Mouse (Mus musculus): ENCODE measurements at regions not wholly inside any gene's neighbourhood (a gene's known extent, or its start where the extent isn't known, plus 50 kb on each side); places are given as distances from the start of the nearest gene placed in this dataset.
A peak's percentile ranks its signal among the peaks of the same experiment; 100 is the strongest.

GRCm38 (mm10) chr3:18295921-18296320 is 347.7 kb downstream of the Cypt12 start:
- WGBS = 94% methylated on average over 4 of the region's 4 CpGs
- ATAC-seq = no peak
- no peaks in the 10 kb centered on the region for H3K4me1 ChIP-seq (replicated peaks)
- no peak overlapping the region for H3K4me3 ChIP-seq (replicated peaks)
- H3K4me2 ChIP-seq (replicated peaks) = no peak overlapping the region
- H3K9ac ChIP-seq = no peak overlapping the region
- no peaks in the 10 kb centered on the region for H3K36me3 ChIP-seq
- H3K27me3 ChIP-seq (replicated peaks) = no peaks in the 10 kb centered on the region
- no peak overlapping the region for H3K27ac ChIP-seq
- no peaks in the 10 kb centered on the region for H3K9me3 ChIP-seq

- no peak for ATAC-seq
- Histone ChIP-seq H3K27ac (no peak overlapping the region), H3K36me3 (no peaks in the 10 kb centered on the region), H3K4me2 (replicated peaks) (no peak overlapping the region), H3K27me3 (replicated peaks) (no peaks in the 10 kb centered on the region), H3K4me3 (replicated peaks) (no peak overlapping the region), H3K9ac (no peak overlapping the region), H3K4me1 (replicated peaks) (no peaks in the 10 kb centered on the region), H3K9me3 (no peaks in the 10 kb centered on the region)
- 78% methylated on average over 3 of the region's 3 CpGs for WGBS
Observed at GRCm38 (mm10) chr3:18298699-18299098, 350.5 kb downstream of the Cypt12 start.

GRCm38 (mm10) chr3:18299502-18299901 is 351.3 kb downstream of the Cypt12 start:
- Histone ChIP-seq H3K4me3 (replicated peaks) (no peak overlapping the region), H3K9me3 (no peaks in the 10 kb centered on the region), H3K27me3 (replicated peaks) (no peaks in the 10 kb centered on the region), H3K9ac (no peak overlapping the region), H3K36me3 (no peaks in the 10 kb centered on the region), H3K27ac (no peak overlapping the region), H3K4me2 (replicated peaks) (no peak overlapping the region), H3K4me1 (replicated peaks) (no peaks in the 10 kb centered on the region)
- 50% methylated on average over 2 of the region's 2 CpGs for WGBS
- no peak for ATAC-seq

- H3K4me2 ChIP-seq (replicated peaks) = no peak overlapping the region
- WGBS = 78% methylated on average over 2 of the region's 2 CpGs
- H3K4me1 ChIP-seq (replicated peaks) = no peaks in the 10 kb centered on the region
- H3K27me3 ChIP-seq (replicated peaks) = no peaks in the 10 kb centered on the region
- no peaks in the 10 kb centered on the region for H3K36me3 ChIP-seq
- no peak overlapping the region for H3K27ac ChIP-seq
- no peaks in the 10 kb centered on the region for H3K9me3 ChIP-seq
- no peak for ATAC-seq
- no peak overlapping the region for H3K9ac ChIP-seq
- no peak overlapping the region for H3K4me3 ChIP-seq (replicated peaks)
Observed at GRCm38 (mm10) chr3:18319433-18319832, 371.2 kb downstream of the Cypt12 start.

- no peak overlapping the region for H3K4me2 ChIP-seq (replicated peaks)
- H3K27me3 ChIP-seq (replicated peaks) = no peaks in the 10 kb centered on the region
- H3K36me3 ChIP-seq = no peaks in the 10 kb centered on the region
- no peak overlapping the region for H3K9ac ChIP-seq
- H3K4me3 ChIP-seq (replicated peaks) = no peak overlapping the region
- H3K9me3 ChIP-seq = no peaks in the 10 kb centered on the region
- no peak for ATAC-seq
- H3K27ac ChIP-seq = no peak overlapping the region
- no peaks in the 10 kb centered on the region for H3K4me1 ChIP-seq (replicated peaks)
Observed at GRCm38 (mm10) chr3:18333182-18333581, 385.0 kb downstream of the Cypt12 start.

GRCm38 (mm10) chr3:18339189-18339588 is 391.0 kb downstream of the Cypt12 start:
- Histone ChIP-seq H3K4me3 (replicated peaks) (no peak overlapping the region), H3K27ac (no peak overlapping the region), H3K4me2 (replicated peaks) (no peak overlapping the region), H3K36me3 (no peaks in the 10 kb centered on the region), H3K4me1 (replicated peaks) (no peaks in the 10 kb centered on the region), H3K27me3 (replicated peaks) (no peaks in the 10 kb centered on the region), H3K9ac (no peak overlapping the region), H3K9me3 (no peaks in the 10 kb centered on the region)
- WGBS = 54% methylated on average over 1 of the region's 1 CpGs
- no peak for ATAC-seq

- Histone ChIP-seq H3K4me3 (replicated peaks) (no peak overlapping the region), H3K36me3 (no peaks in the 10 kb centered on the region), H3K9me3 (no peaks in the 10 kb centered on the region), H3K9ac (no peak overlapping the region), H3K27me3 (replicated peaks) (no peaks in the 10 kb centered on the region), H3K4me1 (replicated peaks) (no peaks in the 10 kb centered on the region), H3K27ac (no peak overlapping the region), H3K4me2 (replicated peaks) (no peak overlapping the region)
- no peak for ATAC-seq
- 59% methylated on average over 8 of the region's 8 CpGs for WGBS
Observed at GRCm38 (mm10) chr3:18341757-18342156, 393.5 kb downstream of the Cypt12 start.

GRCm38 (mm10) chr3:18378014-18379005 is 430.1 kb downstream of the Cypt12 start:
- Histone ChIP-seq H3K36me3 (no peaks in the 10 kb centered on the region), H3K9ac (no peak overlapping the region), H3K9me3 (no peaks in the 10 kb centered on the region), H3K4me1 (replicated peaks) (no peaks in the 10 kb centered on the region), H3K4me2 (replicated peaks) (no peak overlapping the region), H3K27ac (no peak overlapping the region), H3K4me3 (replicated peaks) (no peak overlapping the region), H3K27me3 (replicated peaks) (no peaks in the 10 kb centered on the region)
- no peak for ATAC-seq
- 75% methylated on average over 8 of the region's 8 CpGs for WGBS

- no peaks in the 10 kb centered on the region for H3K27me3 ChIP-seq (replicated peaks)
- H3K4me2 ChIP-seq (replicated peaks) = no peak overlapping the region
- H3K9me3 ChIP-seq = no peaks in the 10 kb centered on the region
- no peaks in the 10 kb centered on the region for H3K36me3 ChIP-seq
- no peak overlapping the region for H3K9ac ChIP-seq
- ATAC-seq = no peak
- H3K27ac ChIP-seq = no peak overlapping the region
- no peaks in the 10 kb centered on the region for H3K4me1 ChIP-seq (replicated peaks)
- WGBS = 74% methylated on average over 4 of the region's 4 CpGs
- H3K4me3 ChIP-seq (replicated peaks) = no peak overlapping the region
Observed at GRCm38 (mm10) chr3:18421886-18422575, 473.8 kb downstream of the Cypt12 start.

- H3K9me3 ChIP-seq = no peaks in the 10 kb centered on the region
- ATAC-seq = no peak
- H3K36me3 ChIP-seq = no peaks in the 10 kb centered on the region
- no peak overlapping the region for H3K9ac ChIP-seq
- H3K4me2 ChIP-seq (replicated peaks) = no peak overlapping the region
- no peak overlapping the region for H3K27ac ChIP-seq
- no peak overlapping the region for H3K4me3 ChIP-seq (replicated peaks)
- H3K27me3 ChIP-seq (replicated peaks) = no peaks in the 10 kb centered on the region
- 90% methylated on average over 1 of the region's 1 CpGs for WGBS
- H3K4me1 ChIP-seq (replicated peaks) = no peaks in the 10 kb centered on the region
Observed at GRCm38 (mm10) chr3:18428908-18429307, 480.7 kb downstream of the Cypt12 start.

GRCm38 (mm10) chr3:18438845-18439244 is 490.6 kb downstream of the Cypt12 start:
- Histone ChIP-seq H3K4me1 (replicated peaks) (no peaks in the 10 kb centered on the region), H3K36me3 (no peaks in the 10 kb centered on the region), H3K4me3 (replicated peaks) (no peak overlapping the region), H3K9ac (no peak overlapping the region), H3K27me3 (replicated peaks) (no peaks in the 10 kb centered on the region), H3K27ac (no peak overlapping the region), H3K4me2 (replicated peaks) (no peak overlapping the region), H3K9me3 (no peaks in the 10 kb centered on the region)
- ATAC-seq = no peak
- 83% methylated on average over 5 of the region's 5 CpGs for whole genome bisulfite sequencing

- H3K4me3 ChIP-seq (replicated peaks) = no peak overlapping the region
- no peak overlapping the region for H3K27ac ChIP-seq
- H3K9ac ChIP-seq = no peak overlapping the region
- H3K36me3 ChIP-seq = no peaks in the 10 kb centered on the region
- H3K9me3 ChIP-seq = no peaks in the 10 kb centered on the region
- WGBS = 76% methylated on average over 3 of the region's 3 CpGs
- H3K4me2 ChIP-seq (replicated peaks) = no peak overlapping the region
- H3K4me1 ChIP-seq (replicated peaks) = no peaks in the 10 kb centered on the region
- ATAC-seq = peak; percentile 43; the same call in 1 of the 2 replicates
- no peaks in the 10 kb centered on the region for H3K27me3 ChIP-seq (replicated peaks)
Observed at GRCm38 (mm10) chr3:18452197-18452933, 504.2 kb downstream of the Cypt12 start.

All from intestine, embryonic 15.5 days (tissue).